Mouse (Mus musculus) megakaryocyte, adult 5-6 weeks (primary cell): ENCODE measurements around the gene Abca6. TPM values are rescaled to one million over a fixed set of nuclear protein-coding genes. Genes with fewer than 3 reads are reported as not detected.

Experiments
- ATAC-seq: 2 replicates; pipeline ENCODE4 v1.8.0; 2016; ENCODE audit warnings: mild to moderate bottlenecking, inconsistent platforms; ENCODE audit not compliant: poor library complexity, severe bottlenecking
- total RNA-seq, 2 experiments: library from RNA; stranded (forward) in 1 of 2; stranded (reverse) in 1 of 2; fragments of 153-499, 151-499 nt in 1 of 2; fragments of 221-1000, 200-1000 nt in 1 of 2; gene quantifications; 2 replicates each; pipeline versions ENCODE4 v1.2.3 to v1.2.4; 2015 to 2017

The Abca6 gene
- 7.3 and 11.0 TPM in 2 replicates for total RNA-seq (2015)
- total RNA-seq (2017), result 12.6 and 15.5 TPM in 2 replicates

GRCm38 (mm10) chr11:110251534-110251933, at the start of gene Abca6:
Gene Abca6 (minus strand): TSS chr11:110251776.
- ATAC-seq, result peak; percentile 97

- no peak for ATAC-seq
Measured at GRCm38 (mm10) chr11:110297917-110298533, 46.4 kb upstream of the Abca6 start.

- ATAC-seq, result peak; percentile 45; the same call in 1 of the 2 replicates
Measured at GRCm38 (mm10) chr11:110290586-110290985, 39.0 kb upstream of the Abca6 start.

GRCm38 (mm10) chr11:110288423-110288822, 36.8 kb upstream of the Abca6 start:
- ATAC-seq, result no peak

GRCm38 (mm10) chr11:110287694-110288093, 36.1 kb upstream of the Abca6 start:
- no peak for ATAC-seq

- no peak for ATAC-seq
Measured at GRCm38 (mm10) chr11:110286331-110286730, 34.8 kb upstream of the Abca6 start.

- ATAC-seq, result no peak
Measured at GRCm38 (mm10) chr11:110284849-110285248, 33.3 kb upstream of the Abca6 start.

- peak; percentile 39 for ATAC-seq
Measured at GRCm38 (mm10) chr11:110284185-110284787, 32.7 kb upstream of the Abca6 start.

- no peak for ATAC-seq
Measured at GRCm38 (mm10) chr11:110274794-110275193, 23.2 kb upstream of the Abca6 start.

- peak; percentile 81 for ATAC-seq
Measured at GRCm38 (mm10) chr11:110271745-110272144, 20.2 kb upstream of the Abca6 start.

GRCm38 (mm10) chr11:110268244-110268844, 16.8 kb upstream of the Abca6 start:
- ATAC-seq, result peak; percentile 96

- no peak for ATAC-seq
Measured at GRCm38 (mm10) chr11:110267232-110267631, 15.7 kb upstream of the Abca6 start.

- no peak for ATAC-seq
Measured at GRCm38 (mm10) chr11:110266757-110267156, 15.2 kb upstream of the Abca6 start.

GRCm38 (mm10) chr11:110261867-110262266, 10.3 kb upstream of the Abca6 start:
- no peak for ATAC-seq

GRCm38 (mm10) chr11:110257911-110258310, 6.3 kb upstream of the Abca6 start:
- ATAC-seq, result no peak

- no peak for ATAC-seq
Measured at GRCm38 (mm10) chr11:110257061-110257460, 5.5 kb upstream of the Abca6 start.

- ATAC-seq, result no peak
Measured at GRCm38 (mm10) chr11:110252256-110252655, 680 bp upstream of the Abca6 start.

- peak; percentile 91 for ATAC-seq
Measured at GRCm38 (mm10) chr11:110244730-110245129, 6.8 kb downstream of the Abca6 start.

GRCm38 (mm10) chr11:110237466-110237865, 14.1 kb downstream of the Abca6 start:
- peak; percentile 33; the same call in 1 of the 2 replicates for ATAC-seq

GRCm38 (mm10) chr11:110232975-110233374, 18.6 kb downstream of the Abca6 start:
- ATAC-seq, result no peak

- ATAC-seq, result no peak
Measured at GRCm38 (mm10) chr11:110217118-110217517, 34.5 kb downstream of the Abca6 start.

GRCm38 (mm10) chr11:110203930-110204329, 47.6 kb downstream of the Abca6 start:
- ATAC-seq, result no peak
